Mouse (Mus musculus) T-cell, adult 2 months (primary cell): Measurements from ENCODE around the gene Lpcat2b.

Experiments used
- DNase-seq: peaks from one replicate; pipeline ENCODE4 v3.0.0; 2022; ENCODE audit warnings: low spot score

Gene Lpcat2b

GRCm38 (mm10) chr5:107448784-107449183 is 17.4 kb downstream of the Lpcat2b start:
- DNase-seq, result no peak

GRCm38 (mm10) chr5:107449620-107450019 is 18.3 kb downstream of the Lpcat2b start:
- DNase-seq, result no peak

- DNase-seq, result no peak
Observed at GRCm38 (mm10) chr5:107450299-107450698, 18.9 kb downstream of the Lpcat2b start.

- DNase-seq, result no peak
Observed at GRCm38 (mm10) chr5:107462147-107463076, 31.1 kb downstream of the Lpcat2b start.

GRCm38 (mm10) chr5:107466501-107466900 is 35.2 kb downstream of the Lpcat2b start:
- DNase-seq, result no peak

- no peak for DNase-seq
Observed at GRCm38 (mm10) chr5:107467098-107467497, 35.7 kb downstream of the Lpcat2b start.

- no peak for DNase-seq
Observed at GRCm38 (mm10) chr5:107470600-107471329, 39.4 kb downstream of the Lpcat2b start.

GRCm38 (mm10) chr5:107480194-107480593 is 48.8 kb downstream of the Lpcat2b start:
- no peak for DNase-seq
